Mouse (Mus musculus) CD8-positive naive resting alpha-beta T cell, adult 57 days (primary cell): ENCODE results near the gene Acss2. TPM values are rescaled to one million over a fixed set of nuclear protein-coding genes. Genes with fewer than 3 reads are reported as not detected.

Experiments used
- total RNA-seq: library from RNA; stranded (reverse); gene quantifications from one replicate; pipeline ENCODE4 v1.2.4, GENCODE M21; 2023

Gene Acss2
- 63.9 TPM for total RNA-seq

DNA sequence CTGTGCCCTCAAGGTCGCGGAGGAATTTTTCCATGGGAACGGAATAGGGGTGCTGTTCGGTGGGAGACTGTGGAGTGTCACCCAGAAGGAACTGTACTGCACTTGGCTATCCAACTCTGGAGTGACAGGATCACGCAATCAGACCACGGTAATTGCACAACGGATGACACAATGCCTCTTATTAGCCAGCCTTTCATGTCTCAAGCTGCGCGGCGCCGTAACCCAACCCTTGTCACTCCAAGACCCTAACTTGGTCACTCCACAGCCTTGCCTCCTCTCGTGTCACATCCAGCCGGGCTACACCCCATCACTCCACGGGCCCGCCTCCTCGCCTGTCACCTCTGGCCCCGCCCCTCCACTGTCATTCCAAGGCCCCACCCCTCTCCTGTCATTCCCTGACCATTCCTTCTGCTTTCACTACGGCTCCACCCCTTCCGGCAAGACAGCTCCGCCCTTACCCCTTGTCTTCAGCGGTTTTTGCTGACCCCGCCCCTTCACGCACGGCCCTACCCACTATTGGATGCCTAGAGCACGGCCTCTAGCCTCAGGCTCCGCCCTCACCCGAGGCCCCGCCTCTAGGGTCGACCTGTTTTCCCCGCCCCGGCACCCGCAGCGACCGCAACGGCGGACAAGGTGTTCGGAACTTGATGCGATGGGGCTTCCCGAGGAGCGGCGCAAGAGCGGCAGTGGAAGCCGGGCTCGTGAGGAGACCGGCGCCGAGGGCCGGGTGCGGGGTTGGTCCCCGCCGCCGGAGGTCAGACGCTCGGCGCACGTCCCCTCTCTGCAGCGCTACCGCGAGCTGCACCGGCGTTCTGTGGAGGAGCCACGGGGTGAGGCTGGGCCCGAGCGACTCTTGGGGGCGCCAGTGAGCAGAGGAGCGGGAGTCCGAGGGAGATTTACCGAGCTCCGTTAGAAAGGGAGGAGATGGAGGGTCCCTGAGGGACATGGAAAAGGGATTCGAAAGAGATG is at the start of gene Acss2, which contains the start of gene Ggt7:
Acss2 (plus strand) TSS at position 494 of the 969 bp plus-strand sequence.
Ggt7 (minus strand) TSS at position 783 of the 969 bp plus-strand sequence.

GRCm38 (mm10) chr2:155473570-155474088 is 44.1 kb upstream of the Acss2 start, which contains the start of gene Ncoa6:
Ncoa6 (minus strand) TSS chr2:155473894.

DNA sequence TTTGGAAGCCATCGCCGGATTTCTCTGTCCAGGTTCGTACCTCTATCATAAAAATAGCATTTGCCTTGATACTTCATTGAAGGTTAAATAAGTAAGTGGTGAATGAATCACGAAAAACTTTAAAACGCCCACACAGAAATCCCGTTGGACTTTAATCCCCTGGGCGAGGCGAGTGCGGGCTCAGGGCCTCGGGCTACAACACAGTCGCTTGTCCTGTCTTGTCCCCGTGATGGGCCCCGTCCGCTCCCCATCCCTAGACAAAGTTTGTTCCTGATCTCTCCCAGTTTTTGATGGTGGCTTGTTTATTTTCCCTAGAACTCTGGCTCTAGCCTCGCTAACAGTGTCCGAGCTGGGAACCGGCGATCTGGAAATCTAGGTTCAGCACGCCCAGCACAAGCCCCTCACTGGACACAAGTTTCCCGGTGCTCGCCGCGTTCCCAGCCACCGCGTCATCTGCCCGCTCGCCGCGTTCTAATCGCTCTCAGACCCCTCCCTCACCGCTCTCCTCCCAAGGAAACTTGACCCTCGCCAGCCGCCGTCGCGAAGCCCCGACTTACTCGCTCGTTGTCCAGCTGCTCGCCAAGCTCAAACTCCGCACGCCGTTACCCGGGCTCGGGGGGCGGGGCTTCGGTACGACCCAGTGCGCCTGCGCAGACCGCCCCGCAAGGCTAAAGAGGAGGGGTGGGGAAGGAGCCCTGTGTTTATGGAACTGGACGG is 74.5 kb downstream of the Acss2 start, which contains the start of gene Gss:
Gss (minus strand) TSS at position 674 of the 717 bp plus-strand sequence.

GRCm38 (mm10) chr2:155610978-155611377 is 93.2 kb downstream of the Acss2 start, which contains the start of gene Myh7b:
Myh7b (plus strand) TSS chr2:155611212.

Other genes starting within 250 kb of the Acss2 start
- 26.5 TPM for gene Map1lc3a, start 241.7 kb upstream of the Acss2 start, total RNA-seq
- 22.7 TPM for gene Pigu, start 160.5 kb upstream of the Acss2 start, total RNA-seq
- 97.5 TPM for gene Trp53inp2, start 136.9 kb upstream of the Acss2 start, total RNA-seq
- 65.7 TPM for gene Ncoa6, start 44.1 kb upstream of the Acss2 start, total RNA-seq
- gene Ggt7, start 289 bp downstream of the Acss2 start, total RNA-seq: 1.3 TPM
- gene Gss, start 74.9 kb downstream of the Acss2 start, total RNA-seq: 14.9 TPM
- gene Myh7b, start 93.3 kb downstream of the Acss2 start, total RNA-seq: not detected
- 199 TPM for gene Trpc4ap, start 174.4 kb downstream of the Acss2 start, total RNA-seq
- 30.8 TPM for gene Edem2, start 211.5 kb downstream of the Acss2 start, total RNA-seq
- gene Gm17581, start 217.9 kb downstream of the Acss2 start, total RNA-seq: not detected
- gene Procr, start 233.2 kb downstream of the Acss2 start, total RNA-seq: not detected